ENCODE assay signal across 8 mouse cellular contexts in genomic region chr7:25805631-25806343, GRCm38 (mm10). TPM values are rescaled to one million over a fixed set of nuclear protein-coding genes. Genes with fewer than 3 reads are reported as not detected.
DNase-seq lines count a peak whose midpoint lies in the region; ATAC-seq and TF ChIP-seq lines count a peak whose summit lies in the region.

No protein-coding gene starts in this region.

- H3K27ac ChIP-seq in thymus, adult 2 months (ENCODE audit: control insufficient read depth, insufficient read depth, low read length) = no peak overlapping the region
- H3K27ac ChIP-seq in intestine, embryonic 16.5 days (ENCODE audit: low read length) = no peak overlapping the region
- H3K27ac ChIP-seq in midbrain, embryonic 10.5 days (replicated peaks) = 0 out of 2 replicates have a peak overlapping the region, but pooled peaks have one; percentile 14

- peak overlapping the region; percentile 48 for H3K9ac ChIP-seq in intestine, embryonic 16.5 days (ENCODE audit: low read depth, low read length)

- H3K4me3 ChIP-seq in thymus, adult 2 months (ENCODE audit: control insufficient read depth, insufficient read depth, low read length) = no peak overlapping the region
- peak overlapping the region; percentile 13 for H3K4me3 ChIP-seq in intestine, embryonic 16.5 days (ENCODE audit: low read length)
- H3K4me3 ChIP-seq in midbrain, embryonic 10.5 days = peak overlapping the region; percentile 16; the same call in 1 of the 2 replicates

- peak; percentile 66 for DNase-seq in thymus, adult 2 months
- no peak for DNase-seq in thymus, adult 18-20 months
- DNase-seq in embryo, embryonic 10 days (ENCODE audit: low spot score) = peak; percentile 69
- peak; percentile 61 to 75 for DNase-seq in gastrocnemius, postnatal 4 days (ENCODE audit: low spot score in 2 of 2)
- peak; percentile 86 to 92 for DNase-seq in left cerebral cortex, postnatal 14 days (ENCODE audit: low spot score in 2 of 2)
- DNase-seq in midbrain, embryonic 10.5 days (ENCODE audit: low spot score) = peak; percentile 77
- peak; percentile 62 for DNase-seq in right cerebral cortex, postnatal 25 days

- H3K4me1 ChIP-seq in thymus, adult 2 months (replicated peaks; ENCODE audit: control insufficient read depth, insufficient read depth, low read length) = no peaks in the 10 kb centered on the region
- H3K4me1 ChIP-seq in intestine, embryonic 16.5 days (ENCODE audit: control insufficient read depth, insufficient read depth, low read length) = peaks cover 17% of the 10 kb centered on the region
- H3K4me1 ChIP-seq in midbrain, embryonic 10.5 days = peaks cover 11% of the 10 kb centered on the region

- no peaks in the 10 kb centered on the region for H3K9me3 ChIP-seq in intestine, embryonic 16.5 days (ENCODE audit: control insufficient read depth, low read length)
- H3K9me3 ChIP-seq in midbrain, embryonic 10.5 days (replicated peaks) = no peaks in the 10 kb centered on the region

- intact Hi-C loops in left cerebral cortex, postnatal 14 days (cut with DNase I) = loop anchor here (1.0 to 2.0 kb wide), 2 partner anchors 19 to 49 kb away; no protein-coding TSS in a partner anchor

- no peaks in the 10 kb centered on the region for H3K27me3 ChIP-seq in thymus, adult 2 months (ENCODE audit: control insufficient read depth, insufficient read depth, low read length)
- no peaks in the 10 kb centered on the region for H3K27me3 ChIP-seq in intestine, embryonic 16.5 days (replicated peaks; ENCODE audit: control insufficient read depth, insufficient read depth, low read length)
- no peaks in the 10 kb centered on the region for H3K27me3 ChIP-seq in midbrain, embryonic 10.5 days (ENCODE audit: low read depth, poor library complexity, severe bottlenecking)

- peak; percentile 25; the same call in 1 of the 2 replicates for TF ChIP-seq CTCF in thymus, adult 2 months (IDR thresholded peaks at IDR 0.05; ENCODE audit: borderline replicate concordance, control insufficient read depth, extremely low read depth, insufficient read depth, low read length, poor library complexity)

- H3K4me2 ChIP-seq in intestine, embryonic 16.5 days (ENCODE audit: low read depth, low read length) = peak overlapping the region; percentile 39

- no peaks in the 10 kb centered on the region for H3K36me3 ChIP-seq in thymus, adult 2 months (ENCODE audit: control insufficient read depth, insufficient read depth, low read length)
- H3K36me3 ChIP-seq in intestine, embryonic 16.5 days (ENCODE audit: control insufficient read depth, insufficient read depth, low read length) = no peaks in the 10 kb centered on the region
- H3K36me3 ChIP-seq in midbrain, embryonic 10.5 days = no peaks in the 10 kb centered on the region

- 33% methylated on average over 21 of the region's 21 CpGs for WGBS in thymus, adult 2 months
- WGBS in intestine, embryonic 16.5 days = 16% methylated on average over 21 of the region's 21 CpGs
- 37% methylated on average over 21 of the region's 21 CpGs for WGBS in midbrain, embryonic 10.5 days

- peak; percentile 27 for ATAC-seq in intestine, embryonic 16.5 days

- no peak for TF ChIP-seq POLR2A in thymus, adult 2 months (IDR thresholded peaks at IDR 0.05; ENCODE audit: control insufficient read depth, extremely low read depth, insufficient read depth, low read length, poor library complexity)

RNA-seq across cellular contexts. Expression of gene Cyp2s1, which starts 10.9 kb away (rescaled TPM):
- 2.7 and 5.2 TPM in 2 replicates for polyA plus RNA-seq in thymus, adult 2 months (2012; rRNA removed)
- total RNA-seq in gastrocnemius, postnatal 4 days (2021) = under 1 TPM; 0.57 to 0.69 TPM
- polyA plus RNA-seq in intestine, embryonic 16.5 days (2015; fragmentation: Nextera tagmentation; extraction: Ambion mirVana) = 39.1 and 41.3 TPM in 2 replicates
- total RNA-seq in left cerebral cortex, postnatal 14 days (2021) = 1 to 10 TPM; 3.5 to 4.6 TPM
- polyA plus RNA-seq in midbrain, embryonic 10.5 days (2016; fragmentation: Nextera tagmentation; extraction: Ambion mirVana) = 0.25 and 0.34 TPM in 2 replicates

RNA-seq across cellular contexts. Expression of gene Axl, which starts 17.3 kb away (rescaled TPM):
- 67.0 and 75.0 TPM in 2 replicates for polyA plus RNA-seq in thymus, adult 2 months (2012; rRNA removed)
- 100 to 1,000 TPM; 172 to 194 TPM for total RNA-seq in gastrocnemius, postnatal 4 days (2021)
- polyA plus RNA-seq in intestine, embryonic 16.5 days (2015; fragmentation: Nextera tagmentation; extraction: Ambion mirVana) = 48.8 and 58.1 TPM in 2 replicates
- total RNA-seq in left cerebral cortex, postnatal 14 days (2021) = 10 to 100 TPM; 35.9 to 38.8 TPM
- polyA plus RNA-seq in midbrain, embryonic 10.5 days (2016; fragmentation: Nextera tagmentation; extraction: Ambion mirVana) = 16.5 and 21.6 TPM in 2 replicates

RNA-seq across cellular contexts. Expression of gene Hnrnpul1, which starts 51.2 kb away (rescaled TPM):
- polyA plus RNA-seq in thymus, adult 2 months (2012; rRNA removed) = 102 and 134 TPM in 2 replicates
- total RNA-seq in gastrocnemius, postnatal 4 days (2021) = 100 to 1,000 TPM; 131 to 132 TPM
- polyA plus RNA-seq in intestine, embryonic 16.5 days (2015; fragmentation: Nextera tagmentation; extraction: Ambion mirVana) = 33.9 and 35.7 TPM in 2 replicates
- total RNA-seq in left cerebral cortex, postnatal 14 days (2021) = 100 to 1,000 TPM; 102 to 103 TPM
- polyA plus RNA-seq in midbrain, embryonic 10.5 days (2016; fragmentation: Nextera tagmentation; extraction: Ambion mirVana) = 55.2 and 61.8 TPM in 2 replicates

Comparison
In these comparisons a context has a peak if more than half of its experiments do, and no peak if none do; other contexts are left out.
1. DNase-seq: peak in thymus, adult 2 months (single experiment), embryo, embryonic 10 days (single experiment), gastrocnemius, postnatal 4 days (2 of 2), left cerebral cortex, postnatal 14 days (2 of 2), midbrain, embryonic 10.5 days (single experiment) and right cerebral cortex, postnatal 25 days (single experiment); none in thymus, adult 18-20 months (0 of 2).